Mouse (Mus musculus) 3T3-L1 (cell line): ENCODE data around the gene Exoc7.

Experiments
- DNase-seq: peaks from one replicate; pipeline ENCODE4 v3.0.0-alpha.2; 2015; ENCODE audit warnings: low read depth, low spot score

Gene Exoc7

DNA sequence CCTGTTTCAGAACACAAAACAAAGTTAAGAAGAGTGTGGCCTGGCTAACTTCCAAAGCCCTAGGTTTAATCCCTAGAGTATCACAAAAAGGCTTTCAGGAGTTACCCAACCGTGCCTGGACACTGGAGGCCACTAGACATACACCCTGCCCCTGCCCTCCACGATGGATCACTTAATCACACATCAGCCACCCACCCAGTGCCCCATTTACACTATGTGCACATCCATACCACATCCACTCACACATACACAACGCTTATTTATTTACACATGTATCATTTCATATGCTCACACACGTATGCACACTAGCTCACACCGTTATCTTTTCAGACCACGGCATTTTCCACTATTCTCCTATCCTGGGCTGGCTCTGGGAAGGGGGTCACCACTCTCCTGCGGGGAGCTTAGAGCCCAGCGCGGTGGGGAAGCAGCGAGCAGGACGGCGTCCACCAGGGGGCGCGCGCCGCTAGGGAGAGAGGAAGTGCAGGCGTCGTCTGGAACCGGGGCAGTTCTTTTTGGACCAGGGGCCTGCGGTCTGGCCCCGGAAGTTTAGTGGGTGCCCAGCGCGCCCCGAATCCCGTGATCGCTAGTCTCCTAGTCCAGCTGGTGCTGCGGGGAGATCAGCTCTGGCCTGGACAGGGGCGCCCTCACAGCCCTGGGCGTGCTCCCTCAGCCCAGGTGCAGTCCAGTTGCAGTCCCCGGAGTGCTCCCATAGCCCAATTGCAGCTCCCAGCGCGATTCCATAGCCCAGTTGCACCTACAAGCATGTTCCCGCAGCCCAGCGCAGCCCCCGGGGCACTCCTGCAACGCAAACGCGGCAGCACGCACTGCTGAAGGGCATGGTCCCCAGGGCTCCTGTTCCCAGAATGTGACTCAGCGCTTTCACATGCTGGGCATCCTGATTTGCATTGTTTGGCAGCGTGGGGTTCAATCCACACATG, 12.0 kb upstream of the Exoc7 start:
- peak; percentile 85 for DNase-seq

DNA sequence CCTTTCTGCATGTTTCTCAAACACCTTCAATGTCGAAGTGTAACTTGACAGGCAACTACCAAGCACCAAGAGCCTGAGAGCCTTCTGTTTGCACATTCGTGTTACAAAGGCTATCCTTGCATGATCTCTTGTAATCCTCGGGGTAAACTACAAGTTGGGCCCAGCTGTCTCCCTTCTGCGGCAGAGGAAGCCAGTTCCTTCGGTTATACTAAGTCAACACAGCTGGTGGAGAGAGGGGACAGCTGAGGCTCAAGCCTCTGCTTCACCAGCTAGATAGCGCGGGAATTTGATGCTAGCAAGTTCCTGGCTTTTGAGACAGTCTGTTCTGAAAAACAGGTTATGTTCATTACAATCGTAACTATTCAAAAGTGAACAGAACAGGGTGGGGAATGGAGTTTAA, 5.3 kb upstream of the Exoc7 start:
- DNase-seq: no peak

DNA sequence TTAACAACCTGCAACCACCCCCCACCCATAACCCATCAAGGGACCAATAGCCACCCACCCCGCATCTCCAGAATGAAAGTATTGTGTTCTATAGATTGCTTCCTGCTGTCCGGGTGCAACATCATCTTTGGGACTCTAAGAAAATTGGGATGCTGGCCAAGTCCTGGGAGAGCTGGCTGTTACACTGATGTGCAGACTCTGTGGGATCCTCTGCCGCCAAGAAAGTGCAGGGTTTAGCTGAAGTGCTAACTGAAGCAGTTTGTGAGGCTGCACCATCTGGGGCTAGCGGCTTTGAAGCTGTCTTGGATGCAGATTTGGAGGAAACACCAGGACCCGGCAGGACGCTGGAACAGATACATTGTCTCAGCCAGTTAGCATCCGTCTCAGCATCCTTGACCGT, 4.1 kb upstream of the Exoc7 start:
- DNase-seq: peak; percentile 44

DNA sequence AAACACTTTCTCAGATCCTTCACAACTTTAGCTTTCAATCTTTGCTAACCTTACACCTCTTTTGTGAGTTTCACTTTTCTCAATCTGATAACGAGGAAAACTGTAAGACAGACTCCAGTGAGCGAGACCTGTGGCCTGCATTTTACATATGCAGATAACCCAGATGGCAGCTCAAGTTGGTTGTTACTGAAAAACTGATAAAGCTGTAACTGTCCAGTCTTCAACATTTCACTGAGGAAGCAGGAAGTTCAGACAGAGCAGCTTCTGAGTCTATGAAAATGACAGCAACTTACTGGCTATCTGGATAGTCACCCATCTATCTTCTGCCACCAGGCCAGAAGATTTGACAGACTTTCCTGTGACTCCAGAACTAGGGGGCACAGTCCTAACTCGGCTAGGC, 2.6 kb upstream of the Exoc7 start:
- DNase-seq: no peak

DNA sequence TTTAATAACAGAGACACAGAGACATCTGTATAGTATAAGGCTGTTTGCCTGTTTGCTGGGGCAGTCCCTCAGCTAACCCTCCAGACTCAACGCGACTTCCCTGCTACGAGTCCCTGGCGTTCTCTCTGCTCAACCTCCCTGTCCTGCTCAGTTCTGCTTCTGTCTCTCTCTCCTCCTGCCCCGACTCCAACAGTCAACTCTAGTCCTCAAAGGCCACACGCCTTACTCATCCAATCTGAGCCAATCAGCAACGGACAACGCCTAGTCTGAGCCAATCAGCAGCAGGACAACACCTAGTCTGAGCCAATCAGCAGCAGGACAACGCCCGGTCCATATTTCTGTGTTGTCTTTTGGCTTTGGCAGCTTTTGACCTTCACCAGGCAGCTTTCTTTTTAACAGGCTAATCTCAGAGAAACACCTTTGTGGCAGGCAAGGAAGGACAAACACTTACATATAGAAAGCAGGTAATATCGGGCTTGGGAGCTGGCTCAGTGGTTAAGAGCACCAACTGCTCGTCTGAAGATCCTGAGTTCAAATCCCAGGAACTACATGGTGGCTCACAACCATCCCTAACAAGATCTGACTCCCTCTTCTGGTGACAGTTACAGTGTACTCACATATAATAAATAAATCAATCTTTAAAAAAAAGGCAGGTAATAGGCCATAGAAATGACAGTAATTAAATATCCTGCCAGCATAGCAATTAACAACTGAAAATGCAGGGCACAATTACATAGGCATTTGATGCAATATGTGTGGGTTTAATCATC, 914 bp upstream of the Exoc7 start:
- peak; percentile 16 for DNase-seq

DNA sequence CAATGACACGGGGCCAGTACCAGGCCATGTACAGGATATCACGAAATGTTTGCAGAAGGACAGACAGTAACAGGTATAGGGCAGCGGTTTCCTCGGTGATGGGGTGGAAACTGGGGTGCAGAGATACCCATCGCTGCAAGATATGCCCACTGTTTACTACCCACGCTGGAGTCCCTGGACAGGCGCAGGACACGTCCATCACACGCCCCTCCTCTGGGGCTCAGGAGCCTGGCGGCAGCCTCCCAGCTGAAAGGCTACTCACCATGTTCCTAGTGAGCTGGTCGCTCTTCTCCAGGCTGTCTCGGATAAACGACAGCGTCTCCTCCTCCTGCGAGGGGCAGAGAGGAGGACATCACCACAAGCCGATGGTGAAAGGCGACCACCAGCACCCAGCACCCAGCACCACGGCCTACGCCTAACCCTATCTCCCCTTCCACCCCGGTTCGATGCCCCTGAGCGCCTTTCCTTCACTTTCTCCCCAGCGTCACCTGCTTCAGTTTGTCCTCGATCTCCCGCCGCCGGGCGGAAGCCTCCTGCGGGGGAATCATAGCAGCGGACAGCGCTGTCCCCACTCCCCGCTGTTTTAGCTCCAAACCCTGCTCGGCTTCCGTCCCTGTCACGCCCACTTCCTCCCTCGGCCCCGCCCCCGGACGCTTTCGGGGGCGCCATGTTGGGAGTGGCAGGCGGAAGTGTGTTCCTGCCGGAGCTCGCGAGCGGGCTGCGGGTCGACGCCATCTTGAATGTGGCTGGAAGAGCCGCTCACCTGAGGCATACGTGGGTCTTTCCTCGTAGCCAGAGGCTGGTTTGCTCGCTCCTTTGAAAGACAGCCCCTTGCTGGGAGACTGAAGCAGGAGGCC, 679 bp downstream of the Exoc7 start:
- DNase-seq: peak; percentile 93

DNA sequence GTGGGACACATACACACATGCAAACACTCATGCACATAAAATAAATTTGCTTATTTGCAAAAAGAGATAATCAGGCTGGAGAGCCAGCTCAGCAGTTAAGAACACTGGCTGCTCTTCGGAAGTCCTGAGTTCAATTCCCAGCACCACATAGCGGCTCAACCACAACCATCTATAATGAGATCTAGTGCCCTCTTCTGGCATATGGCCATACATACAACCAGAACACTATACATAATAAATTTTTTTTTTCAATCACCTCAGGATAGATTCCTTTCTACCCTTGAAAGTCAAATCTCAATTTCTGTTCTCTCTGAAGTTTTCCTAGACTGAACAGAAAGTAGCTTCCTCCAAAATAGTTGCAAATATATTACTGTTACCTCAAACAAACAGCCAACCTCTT, 1.6 kb downstream of the Exoc7 start:
- DNase-seq: no peak

DNA sequence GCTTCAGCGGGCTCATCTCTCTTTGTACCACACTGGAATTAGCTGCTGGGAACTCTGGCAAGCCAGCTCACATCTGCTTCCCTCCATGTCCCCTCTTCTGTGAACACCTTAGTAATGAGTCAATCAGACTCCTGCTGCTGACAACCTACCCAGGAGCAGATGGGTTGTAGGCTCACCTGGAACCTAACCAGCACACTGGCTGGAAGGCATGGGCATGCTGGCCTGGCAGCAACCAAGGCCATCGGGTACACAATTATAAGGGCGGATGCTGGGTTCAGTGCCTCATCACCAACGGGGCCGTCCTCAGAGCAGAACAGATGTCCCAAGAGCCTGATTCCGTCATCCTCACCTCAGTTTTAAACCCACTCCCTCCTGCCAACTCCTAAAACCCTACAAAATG, 8.4 kb downstream of the Exoc7 start:
- DNase-seq: no peak

DNA sequence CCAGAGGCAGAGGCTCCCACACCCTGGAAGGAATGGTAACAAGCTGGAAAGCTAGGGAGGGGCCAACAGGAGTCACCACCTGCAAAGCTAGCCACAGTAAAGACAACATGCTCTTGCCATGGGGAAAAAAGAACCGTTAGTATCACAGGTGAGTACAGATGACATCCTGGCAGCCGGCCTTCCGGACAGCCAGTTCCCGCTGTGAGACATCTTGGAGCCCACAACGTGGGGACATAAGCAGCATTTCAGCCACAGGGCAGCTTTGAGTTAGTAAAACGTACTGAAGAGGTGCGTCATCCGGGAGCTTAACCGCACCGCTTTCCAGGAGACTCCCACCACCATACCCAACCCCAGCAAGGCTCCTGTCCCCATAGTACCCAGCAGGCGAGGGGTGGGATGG, 8.8 kb downstream of the Exoc7 start:
- DNase-seq: no peak

DNA sequence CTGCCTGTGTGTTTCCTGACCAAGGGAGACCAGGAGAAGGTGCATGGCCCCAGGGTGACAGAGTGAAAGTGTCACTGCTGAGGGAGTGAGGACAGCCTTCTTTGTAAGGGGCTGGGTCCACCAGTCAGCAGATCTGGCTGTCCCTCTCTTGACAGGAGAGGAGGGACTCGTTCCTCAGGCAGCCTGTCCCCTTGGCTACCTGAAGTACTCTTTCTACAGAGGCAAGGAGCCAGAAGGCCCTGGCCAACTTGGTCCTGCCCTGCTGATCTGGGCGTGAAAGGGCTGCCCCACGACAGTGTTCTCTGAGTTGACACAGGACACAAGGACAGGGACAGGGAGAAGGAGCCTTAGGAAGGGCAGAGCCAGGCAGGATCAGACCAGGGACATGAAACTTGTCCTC, 10.0 kb downstream of the Exoc7 start:
- DNase-seq: no peak

DNA sequence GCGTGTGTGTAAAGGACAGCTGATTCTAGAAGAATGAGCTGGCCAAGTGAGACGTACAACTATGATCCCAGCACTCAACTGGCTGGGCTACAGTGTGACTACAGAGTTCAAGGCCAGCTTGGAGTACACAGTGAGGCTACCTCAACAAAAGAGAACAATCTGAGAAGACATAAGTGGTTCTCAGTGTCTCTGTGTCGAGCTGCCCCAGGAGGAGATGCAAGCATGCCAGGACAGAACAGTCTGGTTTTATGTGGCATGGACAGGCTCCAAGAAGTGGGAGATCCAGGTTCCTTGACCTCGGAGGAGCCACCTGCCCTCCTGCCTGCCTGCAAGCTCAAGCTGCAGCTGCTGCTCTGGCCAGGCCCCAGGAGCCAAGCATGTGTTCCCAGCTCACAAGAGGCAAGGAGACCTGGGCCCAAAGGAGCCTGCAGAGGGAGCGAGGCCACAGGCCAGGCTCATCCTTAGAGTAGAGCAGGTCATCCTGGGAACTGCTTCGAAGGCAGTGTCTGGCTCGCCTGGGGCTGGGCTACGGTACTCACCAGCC, 10.8 kb downstream of the Exoc7 start:
- DNase-seq: no peak

DNA sequence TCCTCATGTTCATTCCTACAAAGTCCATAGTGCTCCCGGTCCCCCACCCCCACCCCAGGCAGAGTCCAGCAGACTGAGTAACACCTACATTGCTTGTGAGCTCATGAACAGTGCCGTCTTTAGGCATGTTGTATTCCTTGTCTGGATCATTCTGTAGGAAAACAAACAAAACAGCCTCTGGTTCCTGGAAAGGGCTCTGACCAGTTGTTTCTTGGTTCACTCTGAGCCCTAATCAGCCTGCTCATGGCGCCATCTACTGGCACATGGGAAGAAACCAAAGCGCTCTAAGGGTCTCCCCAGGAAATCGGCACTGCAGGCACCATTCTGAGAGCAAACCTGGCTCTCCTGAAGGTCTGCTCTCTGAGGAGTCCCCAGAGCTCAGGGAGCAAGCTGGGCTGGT, 12.7 kb downstream of the Exoc7 start:
- DNase-seq: peak; percentile 81

DNA sequence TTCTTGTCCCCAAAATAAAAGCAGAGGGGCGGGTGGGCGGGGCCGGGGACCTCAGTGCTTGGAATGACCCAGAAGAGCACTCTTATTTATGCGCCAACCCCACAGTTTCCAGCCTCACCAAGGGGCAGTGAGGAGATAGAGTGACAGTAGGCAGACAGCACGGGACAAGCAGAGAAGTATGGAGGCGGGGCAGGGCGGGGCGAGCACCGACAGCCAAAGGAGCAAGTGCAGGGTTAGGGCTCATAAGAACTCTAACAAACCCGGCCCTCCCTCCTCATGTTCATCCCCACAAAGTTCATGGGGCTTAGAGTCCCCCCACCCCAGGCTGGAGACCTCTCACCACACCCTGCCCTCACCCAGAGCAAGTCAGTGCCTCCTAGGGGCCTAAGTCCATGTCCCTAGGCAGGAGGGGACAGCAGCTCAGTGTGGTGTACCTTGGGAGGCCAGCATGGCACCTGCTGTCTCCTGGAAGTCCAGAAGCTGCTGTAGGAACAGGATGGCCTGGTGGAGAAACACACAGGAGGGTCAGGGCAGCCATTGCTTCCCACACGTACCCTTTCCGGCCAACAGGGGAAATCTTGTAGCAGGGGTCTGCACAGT, 13.4 kb downstream of the Exoc7 start:
- DNase-seq: no peak

DNA sequence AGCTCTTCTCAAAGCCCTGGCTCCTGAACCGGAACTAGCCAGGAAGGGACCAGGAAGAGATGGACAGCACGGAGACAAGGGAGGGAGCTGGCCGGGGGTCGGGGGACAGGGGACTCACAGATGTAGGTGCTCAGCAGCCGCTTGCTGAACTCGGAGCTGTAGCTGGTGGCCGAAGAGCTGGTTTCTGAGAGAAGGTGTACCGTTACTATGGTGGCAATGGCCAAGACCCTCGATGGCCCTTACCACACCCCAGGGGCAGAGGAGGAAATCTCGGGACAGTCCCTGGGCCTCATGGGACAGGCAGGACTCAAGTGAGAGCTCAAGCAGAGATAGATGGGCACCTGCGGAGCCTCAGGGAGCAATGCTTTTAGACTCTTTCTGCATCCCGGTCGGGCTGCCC, 14.6 kb downstream of the Exoc7 start:
- no peak for DNase-seq

DNA sequence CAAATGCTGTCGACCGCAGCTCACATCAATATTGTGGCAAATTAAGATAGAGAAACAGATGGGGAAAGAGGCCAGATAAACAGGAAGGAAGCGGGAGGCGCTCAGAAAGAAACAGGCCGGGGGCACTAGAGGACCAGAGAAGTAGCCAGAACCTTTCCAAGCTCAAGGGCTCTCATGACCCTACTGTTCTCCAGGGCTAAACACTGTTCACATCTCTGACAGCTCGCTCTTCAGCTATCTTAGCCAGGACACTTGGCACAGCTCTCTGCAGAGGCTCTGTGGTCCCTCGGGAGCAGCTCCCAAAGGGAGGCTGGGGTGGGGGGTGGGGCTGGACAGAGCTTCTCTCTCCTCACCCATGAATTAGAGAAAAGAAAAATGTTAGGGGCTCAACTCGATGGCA, 16.5 kb downstream of the Exoc7 start:
- no peak for DNase-seq

DNA sequence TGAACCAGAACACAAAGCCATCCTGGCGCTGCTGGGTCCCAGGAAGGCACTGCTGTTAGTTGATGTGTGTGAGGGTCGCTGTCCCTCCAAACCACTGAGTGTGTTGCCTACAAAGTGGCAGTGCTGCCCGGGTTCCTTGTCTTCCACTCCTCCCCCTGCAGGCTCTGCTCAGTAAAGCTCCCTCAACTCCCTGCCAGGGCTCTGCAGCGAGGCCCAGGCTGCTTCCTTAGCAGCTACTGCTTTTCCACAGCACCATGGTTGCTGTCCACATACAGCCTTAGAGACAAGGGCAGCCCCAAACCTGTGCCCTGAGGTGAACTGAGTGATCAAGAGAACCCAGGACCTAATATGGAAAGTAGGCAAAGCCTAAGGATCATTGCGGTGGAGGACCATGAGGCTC, 19.7 kb downstream of the Exoc7 start:
- DNase-seq: peak; percentile 21

DNA sequence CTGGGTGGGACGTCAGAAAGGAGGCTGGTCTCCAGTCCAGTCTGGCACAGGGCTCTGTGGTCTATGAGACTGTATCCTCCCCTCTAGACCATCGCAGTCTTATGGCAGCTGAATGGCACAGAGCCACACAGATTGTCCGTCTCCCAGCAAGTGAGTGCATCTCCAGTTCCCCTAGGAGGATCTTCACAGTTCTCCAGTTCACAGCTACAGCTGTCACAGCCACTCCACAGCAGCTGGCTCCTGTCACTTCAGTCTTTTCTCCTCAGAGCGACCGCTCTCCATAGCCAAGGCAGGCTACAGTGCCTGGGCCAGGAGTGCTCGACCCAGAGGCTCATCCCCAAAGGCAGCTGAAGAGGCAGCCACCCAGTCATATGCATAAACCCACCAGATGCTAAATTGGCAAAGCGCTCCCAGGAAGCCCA, 21.3 kb downstream of the Exoc7 start:
- DNase-seq: no peak

DNA sequence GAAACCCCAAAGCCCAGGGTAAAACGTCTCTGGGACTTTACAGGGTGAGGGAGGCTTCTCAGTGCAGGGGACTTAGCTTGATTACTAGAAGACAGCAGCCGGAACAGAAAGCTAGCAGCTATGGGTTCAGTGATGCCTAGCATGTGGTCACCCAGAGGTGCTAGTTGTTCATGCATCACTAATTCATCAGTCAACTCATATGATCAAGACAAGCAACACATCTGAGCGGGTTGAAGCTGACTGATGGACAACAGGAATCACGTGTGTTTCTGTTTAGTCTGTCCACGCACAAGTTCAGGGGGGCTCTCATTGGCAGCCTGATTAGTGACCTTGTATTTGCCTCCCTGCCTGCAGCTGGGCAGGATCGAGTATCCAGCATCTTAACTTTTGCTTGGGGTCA, 23.1 kb downstream of the Exoc7 start:
- DNase-seq: no peak

DNA sequence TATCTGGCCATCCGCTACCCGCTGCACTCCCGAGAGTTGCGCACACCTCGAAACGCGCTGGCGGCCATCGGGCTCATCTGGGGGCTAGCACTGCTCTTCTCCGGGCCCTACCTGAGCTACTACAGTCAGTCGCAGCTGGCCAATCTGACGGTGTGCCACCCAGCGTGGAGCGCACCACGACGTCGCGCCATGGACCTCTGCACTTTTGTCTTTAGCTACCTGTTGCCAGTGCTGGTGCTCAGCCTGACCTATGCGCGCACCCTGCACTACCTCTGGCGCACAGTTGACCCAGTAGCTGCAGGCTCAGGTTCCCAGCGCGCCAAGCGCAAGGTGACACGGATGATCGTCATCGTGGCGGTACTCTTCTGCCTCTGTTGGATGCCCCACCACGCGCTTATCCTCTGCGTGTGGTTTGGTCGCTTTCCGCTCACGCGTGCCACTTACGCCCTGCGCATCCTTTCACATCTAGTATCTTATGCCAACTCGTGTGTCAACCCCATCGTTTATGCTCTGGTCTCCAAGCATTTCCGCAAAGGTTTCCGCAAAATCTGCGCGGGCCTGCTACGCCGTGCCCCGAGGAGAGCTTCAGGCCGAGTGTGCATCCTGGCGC, 24.0 kb downstream of the Exoc7 start:
- DNase-seq: no peak

DNA sequence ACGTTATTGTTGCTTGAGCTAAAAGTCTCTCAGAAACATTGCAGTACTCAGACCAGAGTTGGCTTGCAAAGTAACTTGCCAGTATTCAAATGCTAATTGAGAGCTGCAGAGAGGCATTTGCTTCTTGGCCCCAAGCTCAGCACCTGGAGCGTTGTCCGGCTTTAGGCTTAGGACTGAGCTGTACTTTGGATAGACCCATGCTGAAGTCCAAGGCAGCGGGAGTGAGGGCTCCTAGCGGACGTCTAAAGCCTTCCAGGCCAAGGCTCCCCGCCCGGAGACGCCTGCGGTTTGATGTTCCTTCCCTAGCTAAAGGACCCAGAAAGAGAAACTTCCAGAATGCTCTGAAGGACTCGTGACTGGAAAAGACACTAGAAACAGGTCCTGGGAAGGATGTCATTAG, 24.9 kb downstream of the Exoc7 start:
- DNase-seq: no peak

DNA sequence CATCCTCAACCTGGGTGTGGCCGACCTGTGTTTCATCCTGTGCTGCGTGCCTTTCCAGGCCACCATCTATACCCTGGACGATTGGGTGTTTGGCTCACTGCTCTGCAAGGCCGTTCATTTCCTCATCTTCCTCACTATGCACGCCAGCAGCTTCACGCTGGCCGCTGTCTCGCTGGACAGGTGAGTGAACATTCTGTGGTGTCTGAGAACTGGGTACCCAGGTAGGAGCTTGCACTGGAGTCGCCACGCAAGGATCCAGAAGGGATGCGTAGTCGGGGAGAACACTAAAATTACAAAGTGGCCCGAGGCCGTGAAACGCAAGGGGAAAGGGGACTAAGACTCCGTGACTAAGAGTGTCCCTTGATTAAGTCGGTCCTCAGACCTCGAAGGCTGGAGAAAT, 25.4 kb downstream of the Exoc7 start:
- no peak for DNase-seq
